Mouse (Mus musculus) spleen, embryonic (tissue): ENCODE results near the gene Snx6.
"Not testable (repeated sequence)": the region's sequence is repeated elsewhere in the genome, so short reads cannot be mapped to it uniquely, and the experiment has no call there.

Experiments used
- CTCF ChIA-PET: fragments of 350-600 bp; sonication (Branson Sonifier 250); formaldehyde crosslinking; loops from one replicate; lab custom pipeline; 2022; lab: Charles Lee

Snx6 gene

GRCm38 (mm10) chr12:54709691-54710493 is 85.6 kb downstream of the Snx6 start:
- CTCF ChIA-PET, result not testable (repeated sequence)

DNA sequence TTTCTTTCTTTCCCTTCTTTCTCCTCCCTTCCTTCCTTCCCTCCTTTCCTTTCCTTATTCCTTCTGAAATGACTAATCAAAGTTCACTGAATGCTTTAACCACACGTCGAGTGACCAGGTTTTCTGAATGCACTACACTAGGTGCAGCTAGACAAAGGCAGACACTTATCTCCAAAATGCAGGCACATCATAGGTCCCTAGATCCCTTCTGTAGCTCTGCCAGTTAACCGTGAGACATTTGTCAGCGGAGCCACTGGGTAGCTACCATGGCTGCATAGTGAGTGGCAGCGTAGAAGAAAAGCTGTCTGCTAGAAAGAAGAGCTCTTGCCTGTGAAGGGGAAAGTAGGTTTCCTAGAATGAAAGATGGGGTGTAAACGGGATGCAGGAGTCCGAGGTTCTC is 96.1 kb downstream of the Snx6 start:
- CTCF ChIA-PET, result no interaction called here

DNA sequence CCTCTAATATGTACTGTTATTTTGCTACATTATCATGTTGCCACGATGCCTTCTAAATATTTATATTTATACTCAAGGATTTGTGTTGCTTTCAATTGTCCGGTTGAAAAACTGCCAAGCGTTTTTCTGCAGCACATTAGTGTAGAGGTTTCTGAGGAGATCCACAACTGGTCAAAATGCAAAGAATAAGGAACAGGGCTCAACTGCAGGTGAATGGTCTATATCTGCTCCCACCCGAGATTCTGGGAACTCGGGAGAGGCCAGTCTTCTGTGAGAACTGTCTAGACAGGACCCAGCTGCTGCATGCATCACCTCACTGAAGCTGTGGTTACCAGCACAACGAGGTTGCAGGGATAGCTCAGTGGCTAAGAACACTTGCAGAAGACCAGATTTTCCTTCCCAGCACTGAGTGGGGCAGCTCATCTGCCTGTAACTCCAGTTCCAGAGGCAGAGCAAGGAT is 97.7 kb downstream of the Snx6 start:
- CTCF ChIA-PET, result no interaction called here

DNA sequence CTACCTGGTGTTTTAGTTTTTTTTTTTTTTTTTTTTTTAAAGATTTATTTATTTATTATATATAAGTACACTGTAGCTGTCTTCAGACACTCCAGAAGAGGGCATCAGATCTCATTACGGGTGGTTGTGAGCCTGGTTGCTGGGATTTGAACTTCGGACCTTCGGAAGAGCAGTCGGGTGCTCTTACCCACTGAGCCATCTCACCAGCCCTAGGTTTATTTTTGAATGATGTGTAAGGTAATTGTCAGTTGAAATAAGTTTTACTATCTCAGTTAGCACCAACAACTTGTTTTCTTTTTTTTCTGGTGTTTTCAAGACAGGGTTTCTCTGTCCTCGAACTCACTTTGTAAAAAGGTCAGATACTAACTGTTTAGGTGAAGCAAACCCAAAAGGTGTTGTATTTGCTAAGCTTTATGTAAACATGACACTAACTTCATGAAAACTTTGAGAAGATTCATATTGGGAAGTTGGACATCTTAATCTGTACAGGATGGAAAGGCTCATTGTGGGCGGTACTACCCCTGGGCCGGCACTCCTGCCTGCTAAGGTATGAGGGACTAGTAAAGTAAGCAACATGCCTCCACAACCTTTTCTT is 98.4 kb downstream of the Snx6 start:
- CTCF ChIA-PET, result no interaction called here
